Mouse (Mus musculus) neural tube, embryonic 12.5 days (tissue): Measurements from ENCODE around the gene Gm28053. TPM values are rescaled to one million over a fixed set of nuclear protein-coding genes. Genes with fewer than 3 reads are reported as not detected.

Experiments used
- ATAC-seq: fragments of 200-750 bp; cut with Nextera tagmentation; 2 replicates; pipeline ENCODE4 v1.8.0; 2017; ENCODE audit warnings: low read depth, mild to moderate bottlenecking, moderate TSS enrichment, moderate library complexity; ENCODE audit not compliant: low FRiP score
- H3K27ac ChIP-seq: fragments of 300-500 bp; sonication (generic); 2 replicates; pipeline ENCODE4 v1.5.1; 2016
- H3K27me3 ChIP-seq: fragments of 300-500 bp; sonication (generic); replicated peaks from 2 replicates; pipeline ENCODE4 v1.6.1; 2016; ENCODE audit warnings: mild to moderate bottlenecking
- H3K36me3 ChIP-seq: fragments of 300-500 bp; sonication (generic); 2 replicates; pipeline ENCODE4 v1.6.1; 2016; ENCODE audit warnings: mild to moderate bottlenecking
- H3K4me1 ChIP-seq: fragments of 300-500 bp; sonication (generic); 2 replicates; pipeline ENCODE4 v1.6.1; 2016
- H3K4me2 ChIP-seq: fragments of 300-500 bp; sonication (generic); replicated peaks from 2 replicates; pipeline ENCODE4 v1.6.1; 2016; ENCODE audit warnings: mild to moderate bottlenecking
- H3K4me3 ChIP-seq: fragments of 300-500 bp; sonication (generic); 2 replicates; pipeline ENCODE4 v1.5.1; 2016
- H3K9ac ChIP-seq: fragments of 300-500 bp; sonication (generic); 2 replicates; pipeline ENCODE4 v1.6.1; 2016; ENCODE audit warnings: mild to moderate bottlenecking
- H3K9me3 ChIP-seq: fragments of 300-500 bp; sonication (generic); 2 replicates; pipeline ENCODE4 v1.6.1; 2016; ENCODE audit warnings: mild to moderate bottlenecking
- WGBS: fragments of 180-500 bp; shearing (Covaris S2); methylation state at CpG from one replicate; pipeline ENCODE4 v1.1.7; 2016; 5-methylcytosine and 5-hydroxymethylcytosine counted together
- polyA plus RNA-seq: library from polyadenylated mRNA; unstranded; fragments of >200 nt; fragmentation: Nextera tagmentation; extraction: Ambion mirVana; gene quantifications from 2 replicates; pipeline ENCODE4 v1.2.1, GENCODE M21; 2016

Gm28053 gene
- polyA plus RNA-seq, 1 experiment from 2014 or later = 0.70 TPM

- no peak overlapping the region for H3K27ac ChIP-seq
- H3K4me2 ChIP-seq = no peak overlapping the region
- no peak overlapping the region for H3K4me3 ChIP-seq
- H3K9ac ChIP-seq = no peak overlapping the region
- no peaks in the 10 kb centered on the region for H3K27me3 ChIP-seq
- WGBS = 82% methylated on average over 7 of the region's 7 CpGs
- peaks cover 4% of the 10 kb centered on the region; the same call in 1 of the 2 replicates for H3K9me3 ChIP-seq
- no peaks in the 10 kb centered on the region for H3K36me3 ChIP-seq
- no peak for ATAC-seq
- H3K4me1 ChIP-seq = no peaks in the 10 kb centered on the region
Measured at GRCm38 (mm10) chr6:48698066-48698856, 20.1 kb upstream of the Gm28053 start.

GRCm38 (mm10) chr6:48698888-48699287, 19.5 kb upstream of the Gm28053 start:
- H3K9ac ChIP-seq = no peak overlapping the region
- H3K4me1 ChIP-seq = no peaks in the 10 kb centered on the region
- no peak overlapping the region for H3K4me3 ChIP-seq
- H3K27me3 ChIP-seq = no peaks in the 10 kb centered on the region
- WGBS = 81% methylated on average over 3 of the region's 3 CpGs
- H3K36me3 ChIP-seq = no peaks in the 10 kb centered on the region
- H3K27ac ChIP-seq = no peak overlapping the region
- H3K4me2 ChIP-seq = no peak overlapping the region
- no peak for ATAC-seq
- peaks cover 4% of the 10 kb centered on the region; the same call in 1 of the 2 replicates for H3K9me3 ChIP-seq

GRCm38 (mm10) chr6:48700251-48701075, 17.9 kb upstream of the Gm28053 start:
- H3K9ac ChIP-seq = no peak overlapping the region
- no peaks in the 10 kb centered on the region for H3K4me1 ChIP-seq
- H3K27me3 ChIP-seq = no peaks in the 10 kb centered on the region
- no peak for ATAC-seq
- no peak overlapping the region for H3K27ac ChIP-seq
- no peaks in the 10 kb centered on the region for H3K9me3 ChIP-seq
- no peak overlapping the region for H3K4me2 ChIP-seq
- no peak overlapping the region for H3K4me3 ChIP-seq
- no peaks in the 10 kb centered on the region for H3K36me3 ChIP-seq
- 59% methylated on average over 5 of the region's 5 CpGs for WGBS

- Histone ChIP-seq H3K4me2 (no peak overlapping the region), H3K4me1 (no peaks in the 10 kb centered on the region), H3K9me3 (no peaks in the 10 kb centered on the region), H3K36me3 (no peaks in the 10 kb centered on the region), H3K27ac (no peak overlapping the region), H3K9ac (no peak overlapping the region), H3K27me3 (no peaks in the 10 kb centered on the region), H3K4me3 (no peak overlapping the region)
- no peak for ATAC-seq
- WGBS = 87% methylated on average over 7 of the region's 7 CpGs
Measured at GRCm38 (mm10) chr6:48702146-48702545, 16.3 kb upstream of the Gm28053 start.

GRCm38 (mm10) chr6:48702601-48703000, 15.8 kb upstream of the Gm28053 start:
- Histone ChIP-seq H3K27ac (no peak overlapping the region), H3K36me3 (no peaks in the 10 kb centered on the region), H3K4me3 (no peak overlapping the region), H3K27me3 (no peaks in the 10 kb centered on the region), H3K9me3 (no peaks in the 10 kb centered on the region), H3K4me1 (no peaks in the 10 kb centered on the region), H3K9ac (no peak overlapping the region), H3K4me2 (no peak overlapping the region)
- ATAC-seq = no peak
- WGBS = 79% methylated on average over 5 of the region's 5 CpGs

GRCm38 (mm10) chr6:48704146-48704545, 14.3 kb upstream of the Gm28053 start:
- Histone ChIP-seq H3K4me1 (no peaks in the 10 kb centered on the region), H3K27ac (no peak overlapping the region), H3K4me3 (no peak overlapping the region), H3K9ac (no peak overlapping the region), H3K4me2 (no peak overlapping the region), H3K36me3 (no peaks in the 10 kb centered on the region), H3K9me3 (no peaks in the 10 kb centered on the region), H3K27me3 (no peaks in the 10 kb centered on the region)
- no peak for ATAC-seq

- H3K4me3 ChIP-seq = no peak overlapping the region
- no peaks in the 10 kb centered on the region for H3K9me3 ChIP-seq
- WGBS = 64% methylated on average over 3 of the region's 3 CpGs
- H3K27me3 ChIP-seq = no peaks in the 10 kb centered on the region
- no peak for ATAC-seq
- no peaks in the 10 kb centered on the region for H3K36me3 ChIP-seq
- no peak overlapping the region for H3K4me2 ChIP-seq
- H3K4me1 ChIP-seq = no peaks in the 10 kb centered on the region
- no peak overlapping the region for H3K27ac ChIP-seq
- no peak overlapping the region for H3K9ac ChIP-seq
Measured at GRCm38 (mm10) chr6:48706130-48706529, 12.3 kb upstream of the Gm28053 start.

- Histone ChIP-seq H3K9ac (no peak overlapping the region), H3K4me2 (no peak overlapping the region)
Measured at GRCm38 (mm10) chr6:48720326-48720725, 1.9 kb downstream of the Gm28053 start.

GRCm38 (mm10) chr6:48723468-48723867, 5.1 kb downstream of the Gm28053 start:
- WGBS = 89% methylated on average over 8 of the region's 8 CpGs
- ATAC-seq = no peak
- peaks cover 5% of the 10 kb centered on the region; the same call in 1 of the 2 replicates for H3K4me1 ChIP-seq
- H3K27ac ChIP-seq = no peak overlapping the region
- no peak overlapping the region for H3K9ac ChIP-seq
- H3K36me3 ChIP-seq = no peaks in the 10 kb centered on the region
- no peak overlapping the region for H3K4me3 ChIP-seq
- H3K27me3 ChIP-seq = no peaks in the 10 kb centered on the region
- no peak overlapping the region for H3K4me2 ChIP-seq
- H3K9me3 ChIP-seq = no peaks in the 10 kb centered on the region

More at GRCm38 (mm10) chr6:48720326-48720725, 1.9 kb downstream of the Gm28053 start:
- Histone ChIP-seq H3K27me3 (no peaks in the 10 kb centered on the region), H3K4me3 (no peak overlapping the region), H3K27ac (no peak overlapping the region), H3K9me3 (no peaks in the 10 kb centered on the region), H3K36me3 (no peaks in the 10 kb centered on the region), H3K4me1 (no peaks in the 10 kb centered on the region)
- WGBS = 87% methylated on average over 4 of the region's 4 CpGs
- no peak for ATAC-seq

GRCm38 (mm10) chr6:48725476-48725875, 7.1 kb downstream of the Gm28053 start:
- Histone ChIP-seq H3K27me3 (no peaks in the 10 kb centered on the region), H3K36me3 (no peaks in the 10 kb centered on the region), H3K4me3 (no peak overlapping the region), H3K27ac (no peak overlapping the region), H3K9ac (no peak overlapping the region), H3K4me1 (peaks cover 5% of the 10 kb centered on the region; the same call in 1 of the 2 replicates), H3K9me3 (no peaks in the 10 kb centered on the region), H3K4me2 (no peak overlapping the region)
- WGBS = 0% methylated on average over 1 of the region's 1 CpGs
- no peak for ATAC-seq

- no peak overlapping the region for H3K4me3 ChIP-seq
- no peak overlapping the region for H3K9ac ChIP-seq
- peaks cover 5% of the 10 kb centered on the region; the same call in 1 of the 2 replicates for H3K4me1 ChIP-seq
- H3K9me3 ChIP-seq = no peaks in the 10 kb centered on the region
- no peak for ATAC-seq
- H3K27me3 ChIP-seq = no peaks in the 10 kb centered on the region
- no peak overlapping the region for H3K4me2 ChIP-seq
- WGBS = 90% methylated on average over 5 of the region's 5 CpGs
- H3K27ac ChIP-seq = no peak overlapping the region
- H3K36me3 ChIP-seq = no peaks in the 10 kb centered on the region
Measured at GRCm38 (mm10) chr6:48727761-48728160, 9.4 kb downstream of the Gm28053 start.

- Histone ChIP-seq H3K4me2 (no peak overlapping the region), H3K9ac (no peak overlapping the region), H3K9me3 (no peaks in the 10 kb centered on the region), H3K27ac (no peak overlapping the region), H3K4me3 (no peak overlapping the region), H3K4me1 (no peaks in the 10 kb centered on the region), H3K27me3 (no peaks in the 10 kb centered on the region), H3K36me3 (no peaks in the 10 kb centered on the region)
- no peak for ATAC-seq
- WGBS = 61% methylated on average over 8 of the region's 8 CpGs
Measured at GRCm38 (mm10) chr6:48732864-48733304, 14.5 kb downstream of the Gm28053 start.
